17 mouse cellular contexts compared by ENCODE assay signal in genomic region chr3:90159757-90160156, GRCm38 (mm10). TPM values are rescaled to one million over a fixed set of nuclear protein-coding genes. Genes with fewer than 3 reads are reported as not detected.
DNase-seq lines count a peak whose midpoint lies in the region; ATAC-seq and TF ChIP-seq lines count a peak whose summit lies in the region.
"Had no signal": no experiment of that assay in that cellular context is flagged by ENCODE, and none has a peak within 500 bp of the region (broad histone marks: within the 10 kb centered on the region; RNA-seq: fewer than 3 reads in every experiment).

No protein-coding gene starts in this region.

- ATAC-seq in lung, embryonic 14.5 days (ENCODE audit: insufficient read depth): no peak

- no peak for TF ChIP-seq POLR2A in cerebellum, adult 2 months (IDR thresholded peaks at IDR 0.05; ENCODE audit: borderline replicate concordance, insufficient read depth, low read length)

- no peak overlapping the region for H3K4me2 ChIP-seq in lung, embryonic 14.5 days
- H3K4me2 ChIP-seq: hindbrain, embryonic 14.5 days; kidney, embryonic 15.5 days had no signal

- DNase-seq in cerebellum, adult 8-10 months: peak; percentile 1
- no peak for DNase-seq in cerebellum, adult 2 months
- peak; percentile 23 for DNase-seq in heart, postnatal 4 days
- no peak for DNase-seq in heart, adult 8-10 months (ENCODE audit: low spot score)
- DNase-seq in lung, embryonic 14.5 days: peak; percentile 3
- DNase-seq in lung, postnatal 25 days (ENCODE audit: low spot score): no peak
- no peak for DNase-seq in yolk sac, embryonic 10.5 days (ENCODE audit: low spot score)
- DNase-seq: cerebellum, adult 11-12 months; lung, adult 18-20 months; retina, postnatal 1 day; thymus, postnatal 25 days had no signal

- no peak overlapping the region for H3K27ac ChIP-seq in cerebellum, adult 2 months (ENCODE audit: insufficient read depth, low read length)
- no peak overlapping the region for H3K27ac ChIP-seq in lung, embryonic 14.5 days (ENCODE audit: low read depth)
- H3K27ac ChIP-seq: embryonic facial prominence, embryonic 10.5 days; hindbrain, embryonic 14.5 days; kidney, embryonic 15.5 days; macrophage; midbrain, embryonic 10.5 days had no signal

- no peaks in the 10 kb centered on the region for H3K36me3 ChIP-seq in lung, embryonic 14.5 days (ENCODE audit: insufficient read depth)
- H3K36me3 ChIP-seq: embryonic facial prominence, embryonic 10.5 days; kidney, embryonic 15.5 days; midbrain, embryonic 10.5 days had no signal

- H3K27me3 ChIP-seq in cerebellum, adult 2 months (ENCODE audit: control insufficient read depth, insufficient read depth, low read length): no peaks in the 10 kb centered on the region
- H3K27me3 ChIP-seq in lung, embryonic 14.5 days (ENCODE audit: insufficient read depth, low read length): no peaks in the 10 kb centered on the region
- H3K27me3 ChIP-seq: kidney, embryonic 15.5 days had no signal

- H3K4me3 ChIP-seq in cerebellum, adult 2 months (replicated peaks; ENCODE audit: insufficient read depth, low read depth, low read length): no peak overlapping the region
- no peak overlapping the region for H3K4me3 ChIP-seq in lung, embryonic 14.5 days (ENCODE audit: low read depth, low read length)
- H3K4me3 ChIP-seq: embryonic facial prominence, embryonic 10.5 days; kidney, embryonic 15.5 days; midbrain, embryonic 10.5 days had no signal

- TF ChIP-seq CTCF in cerebellum, adult 2 months (IDR thresholded peaks at IDR 0.05; ENCODE audit: borderline replicate concordance, insufficient read depth, low read depth, low read length): no peak
- no peak for TF ChIP-seq CTCF in lung, embryonic 14.5 days (IDR thresholded peaks at IDR 0.05; ENCODE audit: low read depth)

- no peaks in the 10 kb centered on the region for H3K4me1 ChIP-seq in cerebellum, adult 2 months (ENCODE audit: control insufficient read depth, insufficient read depth, low read length)
- H3K4me1 ChIP-seq in lung, embryonic 14.5 days (ENCODE audit: insufficient read depth): no peaks in the 10 kb centered on the region
- H3K4me1 ChIP-seq: embryonic facial prominence, embryonic 10.5 days; midbrain, embryonic 10.5 days had no signal

- 76% methylated on average over 9 of the region's 9 CpGs for WGBS in cerebellum, adult 2 months
- WGBS in lung, embryonic 14.5 days: 83% methylated on average over 9 of the region's 9 CpGs

- H3K9me3 ChIP-seq in lung, embryonic 14.5 days (ENCODE audit: low read depth, low read length): no peaks in the 10 kb centered on the region
- H3K9me3 ChIP-seq: embryonic facial prominence, embryonic 10.5 days; kidney, embryonic 15.5 days; midbrain, embryonic 10.5 days had no signal

- H3K9ac ChIP-seq in lung, embryonic 14.5 days: no peak overlapping the region
- H3K9ac ChIP-seq: hindbrain, embryonic 14.5 days; kidney, embryonic 15.5 days had no signal

RNA-seq across cellular contexts. Expression of gene Rps27, which starts 53.7 kb away (rescaled TPM):
- polyA plus RNA-seq in cerebellum, adult 2 months (2012; rRNA removed): 1,034 and 1,060 TPM in 2 replicates
- 1,000 to 10,000 TPM; 1,313 to 1,450 TPM for total RNA-seq in heart, postnatal 4 days (2021)
- 1,000 to 10,000 TPM; 1,126 to 1,409 (median 1,219) TPM for total RNA-seq in heart, adult 8-10 months (2022)
- polyA plus RNA-seq in lung, embryonic 14.5 days (2014; fragmentation: Nextera tagmentation; extraction: Ambion mirVana): 1,714 and 1,910 TPM in 2 replicates

RNA-seq across cellular contexts. Expression of gene Rab13, which starts 53.7 kb away (rescaled TPM):
- 10.2 and 11.2 TPM in 2 replicates for polyA plus RNA-seq in cerebellum, adult 2 months (2012; rRNA removed)
- total RNA-seq in heart, postnatal 4 days (2021): 10 to 100 TPM; 14.8 to 19.0 TPM
- total RNA-seq in heart, adult 8-10 months (2022): 1 to 10 TPM; 3.1 to 5.6 (median 4.4) TPM
- polyA plus RNA-seq in lung, embryonic 14.5 days (2014; fragmentation: Nextera tagmentation; extraction: Ambion mirVana): 17.9 and 19.3 TPM in 2 replicates
- total RNA-seq: monocyte, adult 5-6 weeks had no signal

RNA-seq across cellular contexts. Expression of gene Nup210l, which starts 55.8 kb away (rescaled TPM):
- 0.16 and 0.27 TPM in 2 replicates for polyA plus RNA-seq in cerebellum, adult 2 months (2012; rRNA removed)
- total RNA-seq in heart, postnatal 4 days (2021): under 1 TPM; 0.12 to 0.23 TPM
- total RNA-seq in heart, adult 8-10 months (2022): under 1 TPM; 0.06 to 0.16 (median 0.10) TPM
- polyA plus RNA-seq in lung, embryonic 14.5 days (2014; fragmentation: Nextera tagmentation; extraction: Ambion mirVana): 0.39 and 0.58 TPM in 2 replicates
- polyA plus RNA-seq: macrophage had no signal

Comparison
In these comparisons a context has a peak if more than half of its experiments do, and no peak if none do; other contexts are left out.
1. DNase-seq: peak in cerebellum, adult 8-10 months (single experiment), heart, postnatal 4 days (single experiment) and lung, embryonic 14.5 days (single experiment); none in cerebellum, adult 2 months (0 of 2), heart, adult 8-10 months (single experiment), lung, postnatal 25 days (single experiment) and yolk sac, embryonic 10.5 days (single experiment).